Mouse (Mus musculus) hindbrain, embryonic 11.5 days (tissue): Measurements from ENCODE around the gene Rbfox2. TPM values are rescaled to one million over a fixed set of nuclear protein-coding genes. Genes with fewer than 3 reads are reported as not detected.

Source experiments
- ATAC-seq: fragments of 200-750 bp; cut with Nextera tagmentation; 2 replicates; pipeline ENCODE4 v1.8.0; 2017; ENCODE audit warnings: mild to moderate bottlenecking, moderate TSS enrichment, moderate library complexity; ENCODE audit not compliant: low FRiP score
- DNase-seq: peaks from one replicate; pipeline ENCODE4 v3.0.0-alpha.2; 2015; ENCODE audit warnings: low spot score
- H3K27ac ChIP-seq: fragments of 300-500 bp; sonication (generic); 2 replicates; pipeline ENCODE4 v1.5.1; 2014; ENCODE audit warnings: mild to moderate bottlenecking, low read depth, low read length
- H3K27me3 ChIP-seq: fragments of 300-500 bp; sonication (generic); 2 replicates; pipeline ENCODE4 v1.6.1; 2014; ENCODE audit warnings: mild to moderate bottlenecking, low read length, moderate library complexity, mixed read lengths; ENCODE audit not compliant: control insufficient read depth, insufficient read depth
- H3K36me3 ChIP-seq: fragments of 300-500 bp; sonication (generic); 2 replicates; pipeline ENCODE4 v1.6.1; 2014; ENCODE audit warnings: mild to moderate bottlenecking, low read length, moderate library complexity, mixed read lengths; ENCODE audit not compliant: control insufficient read depth, insufficient read depth
- H3K4me1 ChIP-seq: fragments of 300-500 bp; sonication (generic); replicated peaks from 2 replicates; pipeline ENCODE4 v1.6.1; 2014; ENCODE audit warnings: low read length, mixed read lengths; ENCODE audit not compliant: control insufficient read depth, insufficient read depth
- H3K4me2 ChIP-seq: fragments of 300-500 bp; sonication (generic); replicated peaks from 2 replicates; pipeline ENCODE4 v1.6.1; 2014; ENCODE audit warnings: mild to moderate bottlenecking, low read depth, low read length
- H3K4me3 ChIP-seq: fragments of 300-500 bp; sonication (generic); 2 replicates; pipeline ENCODE4 v1.5.1; 2014; ENCODE audit warnings: low read depth, low read length
- H3K9ac ChIP-seq: fragments of 300-500 bp; sonication (generic); 2 replicates; pipeline ENCODE4 v1.6.1; 2014; ENCODE audit warnings: low read depth, low read length
- H3K9me3 ChIP-seq: fragments of 300-500 bp; sonication (generic); 2 replicates; pipeline ENCODE4 v1.6.1; 2016; ENCODE audit warnings: low read length; ENCODE audit not compliant: control insufficient read depth
- WGBS: fragments of 180-500 bp; shearing (Covaris S2); extraction: QIAGEN DNeasy Blood & Tissue Kit; methylation state at CpG from one replicate; pipeline ENCODE4 v1.1.7; 2014; 5-methylcytosine and 5-hydroxymethylcytosine counted together
- polyA plus RNA-seq: library from polyadenylated mRNA; unstranded; fragments of >200 nt; fragmentation: Nextera tagmentation; extraction: Ambion mirVana; gene quantifications from 2 replicates; pipeline ENCODE4 v1.2.1, GENCODE M21; 2014

The Rbfox2 gene
- polyA plus RNA-seq, 1 experiment from 2014 or later = 142 TPM

- H3K36me3 ChIP-seq = no peaks in the 10 kb centered on the region
- peak overlapping the region; percentile 49 for H3K4me3 ChIP-seq
- no peaks in the 10 kb centered on the region for H3K27me3 ChIP-seq
- DNase-seq (peak; percentile 29), ATAC-seq (no peak)
- no peaks in the 10 kb centered on the region for H3K9me3 ChIP-seq
- no peak overlapping the region; the same call in 1 of the 2 replicates for H3K27ac ChIP-seq
- peak overlapping the region; percentile 61; the same call in 1 of the 2 replicates for H3K9ac ChIP-seq
- peaks cover 5% of the 10 kb centered on the region; the same call in 1 of the 2 replicates for H3K4me1 ChIP-seq
- 7% methylated on average over 4 of the region's 4 CpGs for WGBS
- H3K4me2 ChIP-seq = peak overlapping the region; percentile 48
Measured at GRCm38 (mm10) chr15:77151816-77152215, 155.0 kb downstream of the Rbfox2 start.

GRCm38 (mm10) chr15:77151178-77151577 lies 155.6 kb downstream of the Rbfox2 start:
- peak overlapping the region; percentile 48 for H3K4me2 ChIP-seq
- H3K4me3 ChIP-seq = peak overlapping the region; percentile 49
- DNase-seq = peak; percentile 37
- no peaks in the 10 kb centered on the region for H3K9me3 ChIP-seq
- no peaks in the 10 kb centered on the region for H3K27me3 ChIP-seq
- H3K4me1 ChIP-seq = peaks cover 5% of the 10 kb centered on the region; the same call in 1 of the 2 replicates
- peak overlapping the region; percentile 6; the same call in 1 of the 2 replicates for H3K27ac ChIP-seq
- H3K36me3 ChIP-seq = no peaks in the 10 kb centered on the region
- no peak for ATAC-seq
- 48% methylated on average over 8 of the region's 8 CpGs for WGBS
- peak overlapping the region; percentile 61 for H3K9ac ChIP-seq

GRCm38 (mm10) chr15:77150424-77150841 lies 156.4 kb downstream of the Rbfox2 start:
- WGBS = 10% methylated on average over 3 of the region's 3 CpGs
- ATAC-seq (no peak), DNase-seq (peak; percentile 53)
- peaks cover 5% of the 10 kb centered on the region; the same call in 1 of the 2 replicates for H3K4me1 ChIP-seq
- peak overlapping the region; percentile 62 for H3K9ac ChIP-seq
- no peaks in the 10 kb centered on the region for H3K27me3 ChIP-seq
- H3K36me3 ChIP-seq = no peaks in the 10 kb centered on the region
- H3K9me3 ChIP-seq = no peaks in the 10 kb centered on the region
- H3K27ac ChIP-seq = peak overlapping the region; percentile 78
- peak overlapping the region; percentile 48 for H3K4me2 ChIP-seq
- peak overlapping the region; percentile 49 for H3K4me3 ChIP-seq

- no peak for ATAC-seq
- H3K4me2 ChIP-seq = peak overlapping the region; percentile 48
- H3K27ac ChIP-seq = peak overlapping the region; percentile 78
- no peaks in the 10 kb centered on the region for H3K36me3 ChIP-seq
- H3K4me1 ChIP-seq = peaks cover 5% of the 10 kb centered on the region; the same call in 1 of the 2 replicates
- no peaks in the 10 kb centered on the region for H3K9me3 ChIP-seq
- H3K27me3 ChIP-seq = no peaks in the 10 kb centered on the region
- H3K4me3 ChIP-seq = peak overlapping the region; percentile 49
- DNase-seq = no peak
- peak overlapping the region; percentile 62 for H3K9ac ChIP-seq
- 45% methylated on average over 3 of the region's 3 CpGs for WGBS
Measured at GRCm38 (mm10) chr15:77150000-77150399, 156.8 kb downstream of the Rbfox2 start.

- Histone ChIP-seq H3K9me3 (no peaks in the 10 kb centered on the region), H3K9ac (no peak overlapping the region; the same call in 1 of the 2 replicates), H3K36me3 (no peaks in the 10 kb centered on the region), H3K4me1 (peaks cover 5% of the 10 kb centered on the region; the same call in 1 of the 2 replicates), H3K27ac (no peak overlapping the region), H3K4me2 (peak overlapping the region; percentile 48; the same call in 1 of the 2 replicates), H3K27me3 (no peaks in the 10 kb centered on the region), H3K4me3 (peak overlapping the region; percentile 49; the same call in 1 of the 2 replicates)
- ATAC-seq = no peak
- WGBS = 76% methylated on average over 3 of the region's 3 CpGs
- DNase-seq = no peak
Measured at GRCm38 (mm10) chr15:77149551-77149950, 157.3 kb downstream of the Rbfox2 start.

- H3K4me1 ChIP-seq = peaks cover 5% of the 10 kb centered on the region; the same call in 1 of the 2 replicates
- no peak overlapping the region for H3K4me2 ChIP-seq
- H3K4me3 ChIP-seq = no peak overlapping the region
- H3K27me3 ChIP-seq = no peaks in the 10 kb centered on the region
- H3K9ac ChIP-seq = no peak overlapping the region
- no peaks in the 10 kb centered on the region for H3K9me3 ChIP-seq
- DNase-seq (no peak), ATAC-seq (no peak)
- H3K36me3 ChIP-seq = no peaks in the 10 kb centered on the region
- no peak overlapping the region for H3K27ac ChIP-seq
- whole genome bisulfite sequencing = 87% methylated on average over 4 of the region's 4 CpGs
Measured at GRCm38 (mm10) chr15:77146942-77147341, 159.9 kb downstream of the Rbfox2 start.

GRCm38 (mm10) chr15:77144960-77145359 lies 161.8 kb downstream of the Rbfox2 start:
- no peak overlapping the region for H3K9ac ChIP-seq
- no peaks in the 10 kb centered on the region for H3K27me3 ChIP-seq
- DNase-seq (no peak), ATAC-seq (no peak)
- no peak overlapping the region for H3K4me2 ChIP-seq
- no peak overlapping the region for H3K27ac ChIP-seq
- H3K4me3 ChIP-seq = no peak overlapping the region
- no peaks in the 10 kb centered on the region for H3K9me3 ChIP-seq
- 90% methylated on average over 1 of the region's 1 CpGs for WGBS
- peaks cover 5% of the 10 kb centered on the region; the same call in 1 of the 2 replicates for H3K4me1 ChIP-seq
- H3K36me3 ChIP-seq = no peaks in the 10 kb centered on the region

GRCm38 (mm10) chr15:77142787-77143186 lies 164.0 kb downstream of the Rbfox2 start:
- ATAC-seq = no peak
- 93% methylated on average over 5 of the region's 5 CpGs for WGBS

GRCm38 (mm10) chr15:77142352-77142751 lies 164.5 kb downstream of the Rbfox2 start:
- H3K4me2 ChIP-seq = no peak overlapping the region
- ATAC-seq = no peak
- H3K36me3 ChIP-seq = no peaks in the 10 kb centered on the region
- no peaks in the 10 kb centered on the region for H3K27me3 ChIP-seq
- H3K27ac ChIP-seq = no peak overlapping the region
- no peak overlapping the region for H3K4me3 ChIP-seq
- H3K9ac ChIP-seq = no peak overlapping the region
- 78% methylated on average over 6 of the region's 6 CpGs for WGBS
- H3K4me1 ChIP-seq = no peaks in the 10 kb centered on the region
- no peak for DNase-seq
- H3K9me3 ChIP-seq = no peaks in the 10 kb centered on the region

More at GRCm38 (mm10) chr15:77142787-77143186, 164.0 kb downstream of the Rbfox2 start:
- H3K36me3 ChIP-seq = no peaks in the 10 kb centered on the region
- H3K9me3 ChIP-seq = no peaks in the 10 kb centered on the region
- H3K4me2 ChIP-seq = no peak overlapping the region
- no peak for DNase-seq
- no peaks in the 10 kb centered on the region for H3K27me3 ChIP-seq
- no peak overlapping the region for H3K27ac ChIP-seq
- no peak overlapping the region for H3K4me3 ChIP-seq
- no peak overlapping the region for H3K9ac ChIP-seq
- no peaks in the 10 kb centered on the region for H3K4me1 ChIP-seq
